Mouse (Mus musculus): ENCODE measurements around the gene Foxi3.

Foxi3 gene

DNA sequence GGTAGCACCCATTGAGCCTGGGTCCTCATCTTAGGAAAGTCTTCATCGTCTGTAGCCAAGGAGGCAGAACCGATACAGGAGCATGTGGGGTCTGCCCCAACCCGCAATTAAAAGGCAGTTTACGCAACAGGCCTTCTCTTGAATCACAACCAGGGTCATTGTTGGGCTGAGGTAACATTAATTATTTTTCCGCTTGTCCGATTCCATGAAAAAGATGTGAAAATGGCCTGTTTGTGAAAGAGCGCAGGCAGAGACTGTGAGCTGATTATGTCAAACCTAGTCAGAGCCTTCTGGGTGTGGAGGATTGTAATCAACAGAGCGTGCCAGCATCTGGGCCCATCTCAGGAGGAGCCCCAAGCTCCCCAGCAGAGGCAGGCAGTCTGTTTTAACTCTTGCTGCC is 30.4 kb downstream of the Foxi3 start:
- no peak for DNase-seq (ENCODE audit: low read depth, low spot score)

GRCm38 (mm10) chr6:70996123-70996723 is 39.9 kb downstream of the Foxi3 start:
- DNase-seq (ENCODE audit: low read depth, low spot score) = no peak

DNA sequence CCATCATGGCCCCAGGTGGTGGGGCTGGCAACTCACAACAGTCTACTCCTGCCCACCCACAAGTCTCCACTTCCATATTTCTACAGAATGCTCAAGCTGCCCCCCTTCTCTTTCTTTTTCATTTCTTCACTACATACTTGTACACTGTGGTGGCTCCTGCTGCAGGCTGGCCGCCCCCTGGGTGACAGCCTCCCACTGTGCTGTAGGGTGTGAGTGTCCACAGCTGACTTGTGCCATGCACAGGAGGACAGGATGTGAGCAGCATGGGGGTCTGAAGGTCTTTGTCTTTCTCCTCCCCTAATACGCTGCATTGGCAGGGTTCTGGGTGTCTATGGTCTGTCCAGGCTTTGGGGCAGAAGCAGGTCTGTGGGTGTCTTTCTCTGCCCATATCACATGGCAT is 46.3 kb downstream of the Foxi3 start:
- DNase-seq (ENCODE audit: low read depth, low spot score) = no peak

DNA sequence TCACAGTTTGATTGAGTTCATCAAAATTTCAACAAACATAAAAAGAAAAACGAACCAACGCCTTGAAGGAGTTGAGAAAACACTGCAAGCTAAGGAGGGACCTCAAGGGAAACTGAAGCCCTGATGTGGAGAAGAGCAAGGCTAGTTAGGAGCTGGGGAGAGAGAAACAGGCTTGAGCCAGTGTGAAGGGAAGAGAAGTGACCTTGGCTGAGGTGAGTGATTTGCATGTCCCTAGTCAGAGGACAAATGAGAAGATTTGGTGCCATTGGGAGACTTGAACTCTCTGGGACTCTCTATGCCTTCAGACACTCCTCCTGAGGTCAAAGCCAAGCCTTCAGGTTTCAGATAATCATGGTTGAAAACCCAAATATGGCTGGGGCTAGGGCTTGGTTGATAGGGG is 47.8 kb downstream of the Foxi3 start:
- DNase-seq (ENCODE audit: low read depth, low spot score) = no peak

Measured in CD4-positive helper T cell, adult 2 months (primary cell).